Mouse (Mus musculus) spleen, postnatal 10 days (tissue): Measurements from ENCODE around the gene Atg13.

ENCODE experiments used
- DNase-seq, 2 experiments: peaks; one replicate each; pipeline ENCODE4 v3.0.0; 2021 to 2022; ENCODE audit warnings: low spot score in 2 of 2

Atg13 gene

GRCm38 (mm10) chr2:91695436-91696224, 14.7 kb downstream of the Atg13 start:
- no peak for DNase-seq

GRCm38 (mm10) chr2:91689452-91689851, 20.9 kb downstream of the Atg13 start:
- no peak for DNase-seq

- DNase-seq = no peak
Observed at GRCm38 (mm10) chr2:91683919-91684318, 26.5 kb downstream of the Atg13 start.

DNA sequence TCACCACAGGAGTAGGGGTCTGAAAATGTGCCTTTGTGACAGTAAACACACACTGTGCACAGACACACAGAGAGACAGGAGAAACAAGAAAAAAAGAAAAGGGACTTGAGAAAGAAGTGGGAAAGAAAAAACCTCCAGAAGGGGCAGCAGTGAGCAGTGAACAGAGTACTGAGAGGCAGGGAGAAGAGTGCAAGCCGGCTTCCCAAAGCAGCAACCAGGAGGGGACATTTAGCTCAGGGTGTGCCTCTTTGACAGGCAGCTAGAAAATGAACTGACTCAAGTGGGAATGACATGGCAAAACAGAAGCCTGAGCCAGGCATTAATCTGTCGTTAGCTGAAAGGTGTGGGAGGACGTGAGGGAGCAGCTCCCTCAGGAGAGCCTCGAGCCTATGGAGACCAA, 27.5 kb downstream of the Atg13 start:
- DNase-seq = peak in 1 of 2 experiments; percentile 56

GRCm38 (mm10) chr2:91676961-91677360, 33.4 kb downstream of the Atg13 start:
- no peak for DNase-seq

DNA sequence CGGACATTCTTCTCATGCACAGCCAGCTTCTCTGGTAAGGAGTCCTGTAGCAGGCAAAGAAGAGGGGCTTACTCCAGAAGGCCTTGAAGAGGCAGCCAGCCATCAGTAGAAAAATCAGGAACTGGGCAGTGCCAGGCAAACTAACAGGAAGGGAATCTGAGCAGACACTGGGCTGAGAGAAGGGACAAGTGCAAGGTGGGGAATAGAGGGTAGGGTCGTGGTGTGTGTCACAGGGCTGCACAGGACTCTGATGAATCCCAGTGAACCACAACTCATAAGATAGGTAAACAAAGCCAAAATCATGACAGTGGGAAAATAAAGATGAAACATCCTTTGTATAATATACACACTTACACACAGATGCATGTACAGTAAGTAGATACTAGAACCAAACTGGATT, 34.0 kb downstream of the Atg13 start:
- DNase-seq = no peak

DNA sequence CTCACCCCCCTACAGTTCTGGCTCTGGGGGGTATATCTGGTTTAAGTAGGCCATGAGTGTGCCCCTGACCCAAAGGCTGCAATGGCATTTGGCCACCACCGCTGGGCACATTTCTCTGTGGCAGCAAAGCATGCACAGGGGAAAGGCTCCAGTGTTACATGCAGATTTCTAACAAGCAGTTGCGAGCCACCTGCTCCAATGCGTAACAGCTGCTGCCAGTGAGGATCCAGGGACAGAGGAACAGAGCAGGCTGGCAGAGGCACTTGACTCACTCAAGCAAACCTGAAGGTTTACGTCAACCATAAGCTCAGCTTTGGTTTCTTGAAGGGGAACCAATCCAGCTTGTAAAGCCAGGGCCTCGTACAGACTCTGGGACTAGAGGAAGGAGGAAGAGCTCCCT, 35.5 kb downstream of the Atg13 start:
- DNase-seq = no peak

GRCm38 (mm10) chr2:91673587-91673986, 36.8 kb downstream of the Atg13 start:
- no peak for DNase-seq

DNA sequence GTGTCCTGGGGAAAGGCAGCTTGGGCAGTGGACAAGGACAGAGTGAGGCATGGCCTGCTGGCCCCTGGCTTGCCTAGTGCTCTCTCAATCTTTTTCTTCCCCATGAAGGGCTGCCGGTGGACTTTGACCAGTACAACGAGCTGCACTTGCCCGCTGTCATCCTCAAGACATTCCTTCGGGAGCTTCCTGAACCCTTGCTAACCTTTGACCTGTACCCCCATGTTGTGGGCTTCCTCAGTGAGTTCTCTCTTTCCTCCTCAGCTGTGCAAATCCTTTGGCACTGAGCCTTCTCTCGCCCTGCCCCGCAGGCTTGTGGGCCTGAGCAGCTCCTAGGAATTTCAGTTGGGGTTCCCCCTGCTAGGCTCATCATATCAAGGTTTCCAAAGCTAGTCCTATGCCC, 40.3 kb downstream of the Atg13 start:
- no peak for DNase-seq

- DNase-seq = no peak
Observed at GRCm38 (mm10) chr2:91669326-91669725, 41.0 kb downstream of the Atg13 start.

DNA sequence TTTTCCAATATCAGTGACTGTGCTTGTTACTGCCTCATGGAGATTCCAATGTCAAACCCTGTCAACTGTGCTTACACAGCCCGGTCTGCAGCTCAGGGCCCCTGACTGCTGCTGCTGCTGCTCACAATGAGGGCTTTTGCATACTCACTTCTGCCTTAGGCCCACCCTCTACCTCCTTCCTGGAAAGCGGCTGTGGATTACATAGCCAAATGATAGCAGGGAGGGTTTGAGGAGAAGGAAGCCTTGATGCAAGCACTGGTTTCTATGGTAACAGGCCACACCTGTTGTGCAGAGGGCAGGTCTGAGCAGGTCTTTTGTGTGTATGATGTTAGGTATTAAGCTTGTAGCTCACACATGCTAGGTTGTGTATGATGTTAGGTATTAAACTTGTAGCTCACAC, 42.6 kb downstream of the Atg13 start:
- no peak for DNase-seq

GRCm38 (mm10) chr2:91666386-91666910, 43.9 kb downstream of the Atg13 start:
- no peak for DNase-seq

GRCm38 (mm10) chr2:91664780-91665179, 45.6 kb downstream of the Atg13 start:
- DNase-seq = no peak

- DNase-seq = no peak
Observed at GRCm38 (mm10) chr2:91660981-91661380, 49.4 kb downstream of the Atg13 start.

GRCm38 (mm10) chr2:91659657-91660056, 50.7 kb downstream of the Atg13 start:
- DNase-seq = no peak

DNA sequence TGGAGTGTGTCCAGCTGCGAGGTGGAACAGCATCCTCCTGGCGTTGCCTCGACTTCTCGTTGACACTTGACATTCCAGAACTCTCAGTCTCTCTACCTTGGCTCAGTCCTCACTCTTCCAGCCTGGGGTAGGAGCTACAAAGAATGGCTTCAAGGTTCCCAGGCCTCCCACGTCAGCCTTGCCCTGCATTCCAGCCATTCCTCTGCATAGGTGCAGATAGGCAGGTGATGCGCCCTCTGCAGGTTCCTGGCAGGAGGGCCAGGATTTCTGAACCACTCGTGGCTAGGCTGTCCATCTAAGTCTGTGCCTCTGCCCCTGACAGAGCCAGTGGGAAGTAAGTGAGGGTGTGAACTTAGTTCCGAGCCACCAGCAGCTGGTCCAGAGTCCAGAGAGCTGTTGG, 53.6 kb downstream of the Atg13 start:
- no peak for DNase-seq

DNA sequence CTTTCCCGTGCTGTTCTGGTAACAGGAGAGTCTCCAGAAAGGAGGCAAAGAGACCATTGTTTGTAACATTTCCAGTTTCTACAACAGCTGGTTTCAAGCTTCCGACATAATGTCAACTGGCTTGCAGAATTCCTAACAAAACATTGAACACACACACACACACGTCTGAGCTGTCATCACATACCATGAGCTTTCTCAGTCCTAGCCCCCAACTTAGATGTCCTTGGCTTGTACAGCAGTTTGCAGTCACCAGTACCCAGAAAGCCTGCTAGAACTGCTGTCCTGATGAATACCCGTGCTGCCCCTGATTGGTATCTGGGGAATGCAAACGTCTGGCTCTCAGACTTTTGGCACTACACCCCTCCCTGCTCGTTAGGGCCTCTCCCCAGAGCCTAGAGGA, 54.5 kb downstream of the Atg13 start:
- no peak for DNase-seq

GRCm38 (mm10) chr2:91655388-91655787, 55.0 kb downstream of the Atg13 start:
- no peak for DNase-seq

DNA sequence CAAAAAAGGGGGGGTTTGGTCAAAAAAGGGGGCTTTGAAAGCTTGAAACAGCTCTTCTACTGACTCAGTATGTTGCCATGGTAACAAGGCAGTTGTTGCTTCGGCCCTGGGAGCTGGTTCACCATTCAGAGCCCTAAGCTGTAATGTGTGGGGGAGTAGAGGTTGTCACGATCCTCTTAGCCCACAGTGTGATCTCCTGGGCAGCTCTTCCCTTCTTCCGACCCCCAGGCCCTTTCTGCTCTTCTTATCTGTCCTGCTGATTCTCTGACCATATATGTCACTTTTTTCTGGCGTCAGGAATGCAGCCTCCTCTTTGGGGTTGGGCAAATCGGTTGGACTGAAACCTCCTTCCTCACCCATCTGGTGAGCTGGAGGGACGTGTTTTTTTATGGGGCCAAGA, 57.5 kb downstream of the Atg13 start:
- DNase-seq = no peak

- DNase-seq = no peak
Observed at GRCm38 (mm10) chr2:91651458-91652258, 58.7 kb downstream of the Atg13 start.

DNA sequence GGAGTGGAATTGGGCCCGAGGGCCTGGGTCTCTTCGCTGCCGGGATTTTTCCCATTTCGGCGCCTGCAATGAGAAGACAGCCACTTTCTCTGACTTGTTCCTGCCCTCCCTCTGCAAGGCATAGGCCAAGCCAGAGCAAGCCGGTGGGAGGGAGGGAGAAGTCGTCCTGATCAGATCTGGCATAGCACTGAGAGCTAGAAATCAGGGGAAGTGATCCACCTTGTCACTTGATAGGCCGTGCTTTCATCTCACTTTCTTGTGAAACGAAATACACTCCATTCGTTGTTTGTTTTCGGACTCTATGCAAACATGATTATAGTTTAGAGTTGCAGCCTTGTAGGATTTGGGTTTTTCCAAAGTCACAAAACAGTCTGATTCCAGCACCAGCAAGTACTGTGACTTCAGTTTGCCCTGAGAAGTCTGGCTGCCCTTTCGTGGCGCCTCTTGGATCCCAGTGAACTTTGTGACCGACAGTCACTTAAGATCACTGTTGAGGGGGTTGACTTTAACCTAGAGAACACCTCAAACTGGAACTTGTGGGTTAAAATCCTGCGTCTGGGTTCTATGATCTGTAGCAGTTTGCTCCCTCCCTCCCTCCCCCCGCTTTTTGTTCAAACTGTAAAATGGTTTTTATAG, 59.9 kb downstream of the Atg13 start:
- DNase-seq = no peak
